In genomic region chr8:111828595-111828994, GRCm38 (mm10) we compare ENCODE assay signal across 15 mouse cellular contexts. TPM values are rescaled to one million over a fixed set of nuclear protein-coding genes. Genes with fewer than 3 reads are reported as not detected.
DNase-seq lines count a peak whose midpoint lies in the region; ATAC-seq and TF ChIP-seq lines count a peak whose summit lies in the region.
"Had no signal": no experiment of that assay in that cellular context is flagged by ENCODE, and none has a peak within 500 bp of the region (broad histone marks: within the 10 kb centered on the region; RNA-seq: fewer than 3 reads in every experiment).

No protein-coding gene starts in this region.

- no peaks in the 10 kb centered on the region for H3K9me3 ChIP-seq in forebrain, postnatal 0 days (ENCODE audit: low read length)
- no peaks in the 10 kb centered on the region for H3K9me3 ChIP-seq in forebrain, embryonic 13.5 days (replicated peaks)
- H3K9me3 ChIP-seq in kidney, postnatal 0 days (replicated peaks; ENCODE audit: low read length): no peaks in the 10 kb centered on the region
- H3K9me3 ChIP-seq: G1E; midbrain, embryonic 12.5 days; neural tube, embryonic 13.5 days had no signal

- no peaks in the 10 kb centered on the region for H3K4me1 ChIP-seq in forebrain, postnatal 0 days (ENCODE audit: insufficient read depth)
- H3K4me1 ChIP-seq in forebrain, embryonic 13.5 days: no peaks in the 10 kb centered on the region
- peaks cover 7% of the 10 kb centered on the region for H3K4me1 ChIP-seq in kidney, postnatal 0 days (replicated peaks; ENCODE audit: insufficient read depth, low read length)
- H3K4me1 ChIP-seq: midbrain, embryonic 12.5 days; neural tube, embryonic 13.5 days had no signal

- H3K27me3 ChIP-seq in forebrain, postnatal 0 days (ENCODE audit: insufficient read depth, low read length): no peaks in the 10 kb centered on the region
- H3K27me3 ChIP-seq in forebrain, embryonic 13.5 days: no peaks in the 10 kb centered on the region
- H3K27me3 ChIP-seq in kidney, postnatal 0 days (ENCODE audit: insufficient read depth, low read length): no peaks in the 10 kb centered on the region
- H3K27me3 ChIP-seq: midbrain, embryonic 12.5 days; neural tube, embryonic 13.5 days had no signal

- 79% methylated on average over 6 of the region's 6 CpGs for WGBS in forebrain, postnatal 0 days
- WGBS in forebrain, embryonic 13.5 days: 91% methylated on average over 6 of the region's 6 CpGs
- 68% methylated on average over 6 of the region's 6 CpGs for WGBS in kidney, postnatal 0 days

- no peak for TF ChIP-seq CTCF in forebrain, postnatal 0 days (IDR thresholded peaks at IDR 0.05; ENCODE audit: low read depth)
- TF ChIP-seq CTCF in kidney, postnatal 0 days (IDR thresholded peaks at IDR 0.05; ENCODE audit: low read depth): no peak

- 0 out of 2 replicates have a peak, but pooled peaks have one; percentile 18 for ATAC-seq in forebrain, postnatal 0 days
- ATAC-seq in forebrain, embryonic 13.5 days: no peak
- no peak for ATAC-seq in kidney, postnatal 0 days (replicated peaks; ENCODE audit: low FRiP score, low read depth)
- no peak for ATAC-seq in granulocyte monocyte progenitor cell, adult 5-6 weeks (replicated peaks; ENCODE audit: poor library complexity, severe bottlenecking)
- ATAC-seq: forebrain, embryonic 16.5 days had no signal

- H3K27ac ChIP-seq in forebrain, postnatal 0 days (ENCODE audit: low read depth, low read length): no peak overlapping the region; the same call in 1 of the 2 replicates
- H3K27ac ChIP-seq in forebrain, embryonic 13.5 days: no peak overlapping the region
- peak overlapping the region; percentile 71; the same call in 1 of the 2 replicates for H3K27ac ChIP-seq in kidney, postnatal 0 days
- H3K27ac ChIP-seq: midbrain, embryonic 12.5 days; neural tube, embryonic 13.5 days had no signal

- DNase-seq in forebrain, postnatal 0 days: no peak
- peak; percentile 66 for DNase-seq in kidney, postnatal 0 days (ENCODE audit: low spot score)
- DNase-seq in kidney, postnatal 36 days: no peak
- peak; percentile 6 for DNase-seq in right cerebral cortex, adult 18-20 months
- DNase-seq in right cerebral cortex, postnatal 10 days (ENCODE audit: low spot score in 2 of 2): no peak
- DNase-seq in adipocyte (ENCODE audit: low spot score): no peak
- DNase-seq: adrenal gland, adult 2 months; cerebellum, adult 18-20 months; thymus, adult 2 months had no signal

- H3K4me3 ChIP-seq in forebrain, postnatal 0 days (ENCODE audit: low read depth, low read length): no peak overlapping the region
- H3K4me3 ChIP-seq in forebrain, embryonic 13.5 days: no peak overlapping the region
- no peak overlapping the region for H3K4me3 ChIP-seq in kidney, postnatal 0 days (replicated peaks; ENCODE audit: low read depth, low read length)
- H3K4me3 ChIP-seq: midbrain, embryonic 12.5 days; neural tube, embryonic 13.5 days had no signal

- no peak overlapping the region for H3K4me2 ChIP-seq in forebrain, postnatal 0 days (ENCODE audit: low read depth)
- no peak overlapping the region for H3K4me2 ChIP-seq in forebrain, embryonic 13.5 days
- no peak overlapping the region for H3K4me2 ChIP-seq in kidney, postnatal 0 days (ENCODE audit: low read length)
- H3K4me2 ChIP-seq: midbrain, embryonic 12.5 days; neural tube, embryonic 13.5 days had no signal

- no peak overlapping the region for H3K9ac ChIP-seq in forebrain, postnatal 0 days
- H3K9ac ChIP-seq in forebrain, embryonic 13.5 days: no peak overlapping the region
- no peak overlapping the region for H3K9ac ChIP-seq in kidney, postnatal 0 days (ENCODE audit: low read depth, low read length)
- H3K9ac ChIP-seq: midbrain, embryonic 12.5 days; neural tube, embryonic 13.5 days had no signal

- H3K36me3 ChIP-seq in forebrain, postnatal 0 days (ENCODE audit: insufficient read depth): peaks cover 17% of the 10 kb centered on the region
- H3K36me3 ChIP-seq in forebrain, embryonic 13.5 days (ENCODE audit: poor library complexity, severe bottlenecking): peaks cover 73% of the 10 kb centered on the region
- H3K36me3 ChIP-seq in kidney, postnatal 0 days (ENCODE audit: insufficient read depth, low read length): peaks cover 11% of the 10 kb centered on the region; the same call in 1 of the 2 replicates

RNA-seq across cellular contexts. Expression of gene Cfdp1, which starts 25.5 kb away (rescaled TPM):
- total RNA-seq in forebrain, postnatal 0 days (2014; rRNA removed): 121 and 128 TPM in 2 replicates
- 195 and 214 TPM in 2 replicates for polyA plus RNA-seq in forebrain, postnatal 0 days (2015; fragmentation: Nextera tagmentation; extraction: Ambion mirVana)
- 184 and 193 TPM in 2 replicates for polyA plus RNA-seq in forebrain, embryonic 13.5 days (2015; fragmentation: Nextera tagmentation; extraction: Ambion mirVana)
- polyA plus RNA-seq in kidney, postnatal 0 days (2015; fragmentation: Nextera tagmentation; extraction: Ambion mirVana): 180 and 183 TPM in 2 replicates
- total RNA-seq in granulocyte monocyte progenitor cell, adult 5-6 weeks (2014; fragmentation: Nextera tagmentation): 92.7 and 94.8 TPM in 2 replicates
- total RNA-seq in granulocyte monocyte progenitor cell, adult 5-6 weeks (2017): 217 and 238 TPM in 2 replicates

RNA-seq across cellular contexts. Expression of gene Tmem170, which starts 48.0 kb away (rescaled TPM):
- total RNA-seq in forebrain, postnatal 0 days (2014; rRNA removed): 3.0 and 3.6 TPM in 2 replicates
- 1.5 and 2.0 TPM in 2 replicates for polyA plus RNA-seq in forebrain, postnatal 0 days (2015; fragmentation: Nextera tagmentation; extraction: Ambion mirVana)
- 6.7 and 6.8 TPM in 2 replicates for polyA plus RNA-seq in forebrain, embryonic 13.5 days (2015; fragmentation: Nextera tagmentation; extraction: Ambion mirVana)
- polyA plus RNA-seq in kidney, postnatal 0 days (2015; fragmentation: Nextera tagmentation; extraction: Ambion mirVana): 15.1 and 15.8 TPM in 2 replicates
- 0.62 and 2.0 TPM in 2 replicates for total RNA-seq in granulocyte monocyte progenitor cell, adult 5-6 weeks (2014; fragmentation: Nextera tagmentation)
- 0.05 and 0.73 TPM in 2 replicates for total RNA-seq in granulocyte monocyte progenitor cell, adult 5-6 weeks (2017)

Comparison
In these comparisons a context has a peak if more than half of its experiments do, and no peak if none do; other contexts are left out.
1. DNase-seq: peak in kidney, postnatal 0 days (single experiment) and right cerebral cortex, adult 18-20 months (single experiment); none in forebrain, postnatal 0 days (single experiment), kidney, postnatal 36 days (0 of 2), right cerebral cortex, postnatal 10 days (0 of 2) and adipocyte (single experiment).